Mouse (Mus musculus) lung, embryonic 14.5 days (tissue): ENCODE measurements around the gene Scgb2a2. TPM values are rescaled to one million over a fixed set of nuclear protein-coding genes. Genes with fewer than 3 reads are reported as not detected.
"Not testable (repeated sequence)": the region's sequence is repeated elsewhere in the genome, so short reads cannot be mapped to it uniquely, and the experiment has no call there.

Source experiments
- ATAC-seq: fragments of 200-750 bp; cut with Nextera tagmentation; 2 replicates; pipeline ENCODE4 v1.8.0; 2017; ENCODE audit warnings: mild to moderate bottlenecking, moderate TSS enrichment, moderate library complexity; ENCODE audit not compliant: insufficient read depth
- DNase-seq: peaks from one replicate; pipeline ENCODE4 v3.0.0-alpha.2; 2015
- H3K27ac ChIP-seq: fragments of 300-500 bp; sonication (generic); 2 replicates; pipeline ENCODE4 v1.5.1; 2014; ENCODE audit warnings: low read depth, mild to moderate bottlenecking, moderate library complexity
- H3K27me3 ChIP-seq: fragments of 300-500 bp; sonication (generic); 2 replicates; pipeline ENCODE4 v1.6.1; 2014; ENCODE audit warnings: low read length, control low read depth; ENCODE audit not compliant: insufficient read depth
- H3K36me3 ChIP-seq: fragments of 300-500 bp; sonication (generic); 2 replicates; pipeline ENCODE4 v1.6.1; 2014; ENCODE audit warnings: control low read depth; ENCODE audit not compliant: insufficient read depth
- H3K4me1 ChIP-seq: fragments of 300-500 bp; sonication (generic); 2 replicates; pipeline ENCODE4 v1.6.1; 2014; ENCODE audit warnings: antibody characterized with exemption, control low read depth; ENCODE audit not compliant: insufficient read depth
- H3K4me2 ChIP-seq: fragments of 300-500 bp; sonication (generic); 2 replicates; pipeline ENCODE4 v1.6.1; 2014; ENCODE audit warnings: mild to moderate bottlenecking
- H3K4me3 ChIP-seq: fragments of 300-500 bp; sonication (generic); 2 replicates; pipeline ENCODE4 v1.5.1; 2014; ENCODE audit warnings: low read depth, low read length
- H3K9ac ChIP-seq: fragments of 300-500 bp; sonication (generic); 2 replicates; pipeline ENCODE4 v1.6.1; 2014
- H3K9me3 ChIP-seq: fragments of 300-500 bp; sonication (generic); 2 replicates; pipeline ENCODE4 v1.6.1; 2016; ENCODE audit warnings: low read depth, low read length, control low read depth
- CTCF ChIP-seq: IDR thresholded peaks from 2 replicates; pipeline ENCODE4 v1.5.1; 2016; ENCODE audit warnings: antibody characterized with exemption, low read depth
- WGBS: fragments of 180-500 bp; shearing (Covaris S2); extraction: QIAGEN DNeasy Blood & Tissue Kit; methylation state at CpG from one replicate; pipeline ENCODE4 v1.1.7; 2014; 5-methylcytosine and 5-hydroxymethylcytosine counted together
- polyA plus RNA-seq: library from polyadenylated mRNA; unstranded; fragments of >200 nt; fragmentation: Nextera tagmentation; extraction: Ambion mirVana; gene quantifications from 2 replicates; pipeline ENCODE4 v1.2.1, GENCODE M21; 2014

Gene Scgb2a2
- polyA plus RNA-seq, 1 experiment from 2014 or later: not detected

DNA sequence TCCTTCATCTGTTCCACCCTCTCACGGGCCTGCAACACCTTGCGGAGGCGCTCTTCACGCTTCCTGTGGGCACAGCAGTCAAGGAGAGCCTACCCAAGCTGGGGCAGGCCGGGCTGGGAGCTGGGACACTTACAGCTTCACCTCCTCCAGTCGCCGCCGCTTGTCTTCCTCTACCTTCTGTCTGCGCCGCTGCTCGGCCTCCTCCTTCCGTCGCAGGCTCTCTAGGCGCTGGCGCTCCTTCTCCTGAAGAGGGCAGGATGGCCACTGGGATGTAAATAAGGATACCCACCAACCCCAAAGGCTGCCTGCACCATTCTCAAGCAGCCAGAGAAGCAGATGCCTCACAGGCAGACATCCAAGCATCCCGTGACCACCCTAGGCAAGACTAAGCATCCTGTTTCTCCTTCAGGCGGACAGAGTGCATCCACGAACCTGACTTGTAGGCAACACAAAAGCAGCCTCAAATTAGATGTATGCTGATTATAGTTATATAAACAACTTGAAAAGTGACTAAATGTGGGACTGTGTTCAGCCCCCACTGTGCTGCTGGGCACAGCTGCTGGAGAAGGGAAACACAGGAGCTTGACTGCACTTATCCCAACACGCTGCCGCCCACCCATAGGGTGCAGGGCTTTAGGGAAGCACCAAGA, 30.9 kb downstream of the Scgb2a2 start:
- Histone ChIP-seq H3K4me1 (no peaks in the 10 kb centered on the region), H3K36me3 (peaks cover 94% of the 10 kb centered on the region), H3K4me2 (no peak overlapping the region), H3K27me3 (no peaks in the 10 kb centered on the region), H3K9ac (no peak overlapping the region), H3K4me3 (no peak overlapping the region), H3K9me3 (no peaks in the 10 kb centered on the region), H3K27ac (no peak overlapping the region)
- ATAC-seq (no peak), DNase-seq (no peak)
- 94% methylated on average over 20 of the region's 20 CpGs for WGBS
- no peak for TF ChIP-seq CTCF

DNA sequence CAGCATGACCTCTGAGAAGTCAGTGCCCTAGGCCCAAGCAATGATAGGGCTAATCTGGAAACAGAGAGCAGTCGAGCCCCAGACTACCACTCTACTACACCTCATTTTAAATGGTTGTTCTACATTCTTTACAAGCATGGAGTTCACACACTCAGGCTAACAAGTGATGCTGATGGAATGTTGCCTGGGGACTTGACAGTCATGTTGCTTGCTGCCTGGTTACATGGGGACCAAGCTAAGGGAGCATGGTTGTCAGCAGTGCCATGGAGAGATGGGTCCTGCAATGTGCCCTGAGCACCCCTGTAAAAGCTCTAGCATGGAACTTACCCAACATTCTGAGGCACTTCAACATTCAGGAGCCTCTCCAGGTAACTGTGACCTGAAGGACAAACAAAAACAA, 39.0 kb downstream of the Scgb2a2 start:
- no peak for TF ChIP-seq CTCF
- Histone ChIP-seq H3K27ac (no peak overlapping the region), H3K4me3 (no peak overlapping the region), H3K36me3 (peaks cover 97% of the 10 kb centered on the region), H3K4me2 (no peak overlapping the region), H3K4me1 (no peaks in the 10 kb centered on the region), H3K9me3 (no peaks in the 10 kb centered on the region), H3K9ac (no peak overlapping the region), H3K27me3 (no peaks in the 10 kb centered on the region)
- ATAC-seq (no peak), DNase-seq (no peak)
- WGBS: 63% methylated on average over 1 of the region's 1 CpGs

GRCm38 (mm10) chr19:9886771-9887170, 39.4 kb downstream of the Scgb2a2 start:
- peaks cover 97% of the 10 kb centered on the region for H3K36me3 ChIP-seq
- no peaks in the 10 kb centered on the region for H3K4me1 ChIP-seq
- DNase-seq (no peak), ATAC-seq (no peak)
- TF ChIP-seq CTCF: no peak
- no peak overlapping the region for H3K4me2 ChIP-seq
- no peak overlapping the region for H3K9ac ChIP-seq
- 92% methylated on average over 8 of the region's 8 CpGs for WGBS
- no peak overlapping the region for H3K27ac ChIP-seq
- H3K9me3 ChIP-seq: no peaks in the 10 kb centered on the region
- no peaks in the 10 kb centered on the region for H3K27me3 ChIP-seq
- H3K4me3 ChIP-seq: no peak overlapping the region

DNA sequence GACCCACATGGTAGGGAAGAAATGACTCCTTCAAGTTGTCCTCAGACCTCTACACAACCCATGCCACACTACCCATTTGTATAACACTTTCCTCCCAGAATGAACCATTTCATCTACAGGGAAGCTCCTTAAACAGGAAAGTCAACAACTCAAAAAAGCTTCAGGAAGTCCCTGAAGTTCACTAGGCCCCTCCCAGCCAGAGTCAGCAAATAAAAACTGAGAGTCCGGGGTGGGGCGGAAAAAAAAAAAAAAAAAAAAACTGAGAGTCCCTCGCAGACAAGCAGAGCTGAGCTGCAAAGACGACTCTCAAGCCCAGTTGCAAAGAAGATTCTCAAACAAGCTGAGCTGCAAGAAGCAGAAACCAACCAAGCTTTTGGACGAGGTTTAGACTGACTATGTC, 48.7 kb downstream of the Scgb2a2 start:
- no peak for DNase-seq
- H3K4me2 ChIP-seq: peak overlapping the region; percentile 62
- H3K9ac ChIP-seq: no peak overlapping the region
- H3K9me3 ChIP-seq: no peaks in the 10 kb centered on the region
- no peak for TF ChIP-seq CTCF
- peaks cover 58% of the 10 kb centered on the region for H3K36me3 ChIP-seq
- H3K27me3 ChIP-seq: no peaks in the 10 kb centered on the region
- H3K4me3 ChIP-seq: no peak overlapping the region
- ATAC-seq: no peak
- H3K27ac ChIP-seq: no peak overlapping the region
- 34% methylated on average over 5 of the region's 5 CpGs for WGBS
- H3K4me1 ChIP-seq: peaks cover 17% of the 10 kb centered on the region

GRCm38 (mm10) chr19:9898339-9899066, 51.1 kb downstream of the Scgb2a2 start:
- Histone ChIP-seq H3K4me1 (peaks cover 17% of the 10 kb centered on the region), H3K4me2 (peak overlapping the region; percentile 62), H3K9ac (peak overlapping the region; percentile 93), H3K27me3 (no peaks in the 10 kb centered on the region), H3K9me3 (no peaks in the 10 kb centered on the region), H3K27ac (peak overlapping the region; percentile 90), H3K36me3 (peaks cover 34% of the 10 kb centered on the region), H3K4me3 (peak overlapping the region; percentile 96)
- no peak for TF ChIP-seq CTCF
- 8% methylated on average over 17 of the region's 17 CpGs for WGBS
- ATAC-seq (no peak), DNase-seq (peak; percentile 50)

DNA sequence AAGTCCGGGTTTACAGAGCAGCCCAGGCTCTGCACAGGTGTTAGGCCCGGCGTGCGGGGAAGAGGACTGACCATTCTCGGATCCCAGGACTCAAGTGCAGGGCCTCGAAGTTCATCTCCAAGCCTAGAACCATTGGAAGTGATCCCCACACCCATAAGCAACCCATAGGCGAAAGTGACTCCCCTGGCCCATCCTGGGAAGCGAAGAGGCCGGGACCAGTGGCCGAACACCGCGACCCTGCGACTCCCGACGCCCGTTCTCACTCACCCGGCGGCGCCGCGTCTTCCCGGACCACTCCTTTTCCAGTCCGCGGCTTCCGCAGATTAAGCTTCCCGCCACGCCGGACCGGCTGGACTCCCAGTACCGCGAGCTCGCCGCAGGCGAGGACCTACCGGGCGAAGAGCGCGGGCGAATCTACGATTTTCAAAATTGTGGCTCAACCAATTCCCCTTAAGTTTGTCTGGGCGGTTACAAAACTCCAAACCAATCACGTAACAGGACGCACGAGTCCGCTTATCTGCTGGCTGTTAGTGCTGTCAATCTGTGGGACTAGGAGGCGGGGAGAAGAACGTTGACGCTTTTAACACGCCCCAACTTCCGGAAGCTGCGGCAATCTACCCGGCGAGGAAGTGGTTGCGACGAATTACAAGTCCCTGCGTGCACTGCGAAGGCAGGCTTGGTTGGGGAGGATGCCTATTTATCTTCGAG, 51.9 kb downstream of the Scgb2a2 start, which contains the start of gene Incenp:
TSS of gene Incenp (minus strand) at position 480 of the 708 bp plus-strand sequence.
- H3K4me1 ChIP-seq: peaks cover 17% of the 10 kb centered on the region
- peak within 1 kb of the TSS; percentile 71 for H3K4me2 ChIP-seq
- WGBS: under 1% methylated on average over 58 of the region's 58 CpGs
- DNase-seq (peak; percentile 98), ATAC-seq (peak; percentile 98)
- H3K9me3 ChIP-seq: no peaks in the 10 kb centered on the region
- peak within 1 kb of the TSS; percentile 93 for H3K9ac ChIP-seq
- peak within 1 kb of the TSS; percentile 96 for H3K4me3 ChIP-seq
- H3K36me3 ChIP-seq: peaks cover 27% of the 10 kb centered on the region
- TF ChIP-seq CTCF: 0 out of 2 replicates have a peak, but pooled peaks have one; percentile 7
- no peaks in the 10 kb centered on the region for H3K27me3 ChIP-seq
- H3K27ac ChIP-seq: peak within 1 kb of the TSS; percentile 90

DNA sequence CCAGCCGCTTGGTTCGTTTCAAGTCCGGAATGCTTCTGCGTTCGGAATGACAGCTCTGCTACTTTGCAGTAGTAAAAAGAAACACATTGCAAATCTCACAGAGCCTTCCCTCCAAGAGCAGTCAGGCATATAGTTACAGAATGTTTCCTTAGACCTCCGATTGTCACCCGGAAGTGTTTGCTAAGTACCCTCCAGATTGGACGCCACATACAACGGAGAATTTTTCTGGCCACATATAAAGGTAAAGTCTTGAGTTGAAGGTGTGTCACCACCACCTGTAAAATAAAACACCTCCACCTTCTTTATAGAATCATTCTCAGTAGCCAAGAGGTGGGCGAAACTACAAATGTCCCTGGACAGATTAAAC, 52.4 kb downstream of the Scgb2a2 start:
- DNase-seq: no peak
- Histone ChIP-seq H3K4me1 (peaks cover 17% of the 10 kb centered on the region), H3K9me3 (no peaks in the 10 kb centered on the region), H3K4me2 (peak overlapping the region; percentile 71), H3K27ac (peak overlapping the region; percentile 84), H3K4me3 (peak overlapping the region; percentile 96), H3K36me3 (peaks cover 22% of the 10 kb centered on the region), H3K27me3 (no peaks in the 10 kb centered on the region), H3K9ac (peak overlapping the region; percentile 45)
- WGBS: 7% methylated on average over 10 of the region's 10 CpGs
- peak; percentile 79 for ATAC-seq
- no peak for TF ChIP-seq CTCF

DNA sequence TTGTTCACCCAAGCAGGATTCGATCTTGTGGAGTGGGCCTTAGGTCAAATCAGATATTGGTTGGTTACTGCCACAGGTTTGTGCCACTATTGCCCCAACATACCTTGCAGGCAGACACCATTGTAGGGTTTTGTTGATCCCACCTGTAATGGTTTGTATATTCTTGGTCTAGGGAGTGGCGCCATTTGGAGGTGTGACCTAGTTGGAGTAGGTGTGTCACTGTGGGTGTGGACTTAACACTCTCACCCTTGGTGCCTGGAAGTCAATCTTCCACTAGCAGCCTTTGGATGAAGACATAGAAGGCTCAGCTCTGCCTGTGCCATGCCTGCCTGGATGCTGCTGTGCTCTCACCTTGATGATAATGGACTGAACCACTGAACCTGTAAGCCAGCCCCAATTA, 53.3 kb downstream of the Scgb2a2 start:
- DNase-seq, H3K27me3 ChIP-seq, ATAC-seq, H3K9ac ChIP-seq, H3K4me2 ChIP-seq, H3K27ac ChIP-seq, H3K9me3 ChIP-seq, H3K4me3 ChIP-seq: not testable (repeated sequence)
- Histone ChIP-seq H3K4me1 (peaks cover 17% of the 10 kb centered on the region), H3K36me3 (peaks cover 12% of the 10 kb centered on the region)
- WGBS: 97% methylated on average over 2 of the region's 2 CpGs
